Mouse (Mus musculus) central nervous system, embryonic 11.5 days (tissue): ENCODE data around the gene Mpeg1. TPM values are rescaled to one million over a fixed set of nuclear protein-coding genes. Genes with fewer than 3 reads are reported as not detected.

Experiments used
- polyA plus RNA-seq: library from polyadenylated mRNA; depleted of rRNA; stranded (reverse); fragments of >200 nt; gene quantifications from 2 replicates; pipeline ENCODE4 v1.2.3, GENCODE M21; 2012; rRNA removed

Mpeg1 gene
- 1.5 and 1.7 TPM in 2 replicates for polyA plus RNA-seq

DNA sequence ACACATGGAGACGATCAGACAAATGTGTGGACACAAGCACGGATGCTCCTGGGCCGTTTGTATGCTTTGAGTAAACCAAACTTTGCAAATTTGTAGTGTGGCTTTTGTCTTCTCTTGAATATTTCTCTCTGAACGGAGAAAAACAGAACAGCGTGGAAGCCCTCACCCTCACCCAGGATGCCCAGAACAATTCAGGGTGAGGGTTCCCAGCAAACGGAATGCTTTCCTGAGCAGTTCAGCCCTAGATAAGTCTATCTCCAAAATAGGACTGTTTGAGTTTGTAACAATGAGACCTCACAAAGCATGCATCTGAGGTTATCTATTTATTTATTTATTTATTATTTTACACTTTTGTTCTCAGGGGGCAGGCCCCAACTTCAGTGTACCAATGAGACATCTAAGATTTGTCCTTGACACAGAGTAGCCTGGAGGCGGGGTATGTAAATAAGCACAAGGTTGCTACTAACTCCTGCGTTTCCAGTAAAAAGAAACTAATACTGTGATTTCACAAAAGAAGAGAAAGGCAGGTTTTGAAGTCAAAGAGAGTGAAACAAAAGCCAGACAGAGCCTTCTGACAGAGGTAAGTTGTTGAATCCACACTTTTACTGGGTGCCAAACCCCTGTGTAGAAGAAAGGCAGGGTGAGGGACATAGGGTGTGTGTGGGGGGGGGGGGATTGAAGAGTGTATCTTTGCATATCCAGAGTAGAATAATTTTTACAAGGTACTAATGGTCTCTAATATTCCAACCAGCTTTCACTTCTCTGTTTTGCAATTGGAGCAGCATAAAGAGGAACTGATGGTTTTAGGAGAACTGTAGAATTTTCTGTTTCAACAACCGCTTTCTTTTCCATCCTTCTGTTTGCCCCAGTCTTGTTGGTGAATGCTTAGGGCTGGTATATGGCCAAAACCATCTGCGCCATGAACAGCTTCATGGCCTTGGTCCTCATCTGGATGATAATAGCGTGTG is at the start of gene Mpeg1:
Mpeg1 (plus strand) TSS at position 498 of the 968 bp plus-strand sequence.

GRCm38 (mm10) chr19:12417361-12417760 is 43.2 kb upstream of the Mpeg1 start, which contains the start of gene Olfr1441:
Olfr1441 (plus strand) TSS chr19:12417433.

DNA sequence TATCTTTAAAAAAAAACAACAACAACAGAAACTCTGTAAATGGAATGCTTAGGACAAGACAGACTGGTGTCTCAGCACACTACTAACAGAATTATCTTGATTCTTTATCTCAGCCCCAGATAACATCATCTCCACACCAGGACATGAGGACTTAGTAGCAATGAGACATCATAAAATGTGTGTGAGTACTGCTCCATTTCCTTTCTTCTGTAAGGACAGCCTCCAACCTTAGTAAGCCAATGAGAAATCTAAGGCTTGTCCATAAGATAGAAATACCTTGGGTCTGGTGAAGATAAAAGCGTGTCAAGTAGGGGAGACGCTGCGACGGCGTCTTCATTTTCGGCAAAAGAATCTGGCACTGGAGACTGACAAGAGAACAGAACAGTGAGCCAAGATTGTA is 33.0 kb upstream of the Mpeg1 start, which contains the start of gene Pfpl:
Pfpl (plus strand) TSS at position 301 of the 400 bp plus-strand sequence.

GRCm38 (mm10) chr19:12501370-12502347 is 41.1 kb downstream of the Mpeg1 start, which contains the start of gene Dtx4:
Dtx4 (minus strand) TSS chr19:12501454.

Other genes starting within 250 kb of the Mpeg1 start
- not detected in 2 replicates for gene Olfr1432, start 228.2 kb upstream of the Mpeg1 start, polyA plus RNA-seq
- not detected in 2 replicates for gene Olfr262, start 219.1 kb upstream of the Mpeg1 start, polyA plus RNA-seq
- gene Olfr235, start 199.7 kb upstream of the Mpeg1 start, polyA plus RNA-seq: not detected in 2 replicates
- not detected in 2 replicates for gene Olfr1434, start 180.9 kb upstream of the Mpeg1 start, polyA plus RNA-seq
- gene Olfr1436, start 161.6 kb upstream of the Mpeg1 start, polyA plus RNA-seq: not detected in 2 replicates
- not detected in 2 replicates for gene Olfr1437, start 135.7 kb upstream of the Mpeg1 start, polyA plus RNA-seq
- gene Olfr1438-ps1, start 124.9 kb upstream of the Mpeg1 start, polyA plus RNA-seq: not detected in 2 replicates
- not detected in 2 replicates for gene Olfr1440, start 73.5 kb upstream of the Mpeg1 start, polyA plus RNA-seq
- gene Olfr1441, start 43.3 kb upstream of the Mpeg1 start, polyA plus RNA-seq: not detected in 2 replicates
- gene Pfpl, start 32.9 kb upstream of the Mpeg1 start, polyA plus RNA-seq: not detected in 2 replicates
- 33.6 and 36.3 TPM in 2 replicates for gene Dtx4, start 40.7 kb downstream of the Mpeg1 start, polyA plus RNA-seq
- 21.2 and 22.4 TPM in 2 replicates for gene Fam111a, start 85.0 kb downstream of the Mpeg1 start, polyA plus RNA-seq
- 0.07 TPM in 1 of 2 replicates, not detected in the other for gene Gm4952, start 139.2 kb downstream of the Mpeg1 start, polyA plus RNA-seq
- not detected in 2 replicates for gene Glyat, start 172.5 kb downstream of the Mpeg1 start, polyA plus RNA-seq
- not detected in 2 replicates for gene Olfr1442, start 209.7 kb downstream of the Mpeg1 start, polyA plus RNA-seq
- gene Olfr1443, start 217.3 kb downstream of the Mpeg1 start, polyA plus RNA-seq: not detected in 2 replicates
- 0.10 TPM in 1 of 2 replicates, not detected in the other for gene Keg1, start 235.0 kb downstream of the Mpeg1 start, polyA plus RNA-seq